ENCODE assay signal across 7 mouse cellular contexts in genomic region chrX:94542536-94542935, GRCm38 (mm10). TPM values are rescaled to one million over a fixed set of nuclear protein-coding genes. Genes with fewer than 3 reads are reported as not detected.
DNase-seq lines count a peak whose midpoint lies in the region; ATAC-seq lines count a peak whose summit lies in the region.

No protein-coding gene starts in this region.

- peak overlapping the region; percentile 44 for H3K9ac ChIP-seq in embryonic facial prominence, embryonic 11.5 days (replicated peaks; ENCODE audit: low read length)
- H3K9ac ChIP-seq in hindbrain, embryonic 16.5 days (ENCODE audit: low read depth, low read length) = peak overlapping the region; percentile 60

- H3K9me3 ChIP-seq in embryonic facial prominence, embryonic 11.5 days (replicated peaks; ENCODE audit: control insufficient read depth, low read length) = no peaks in the 10 kb centered on the region
- no peaks in the 10 kb centered on the region for H3K9me3 ChIP-seq in hindbrain, embryonic 16.5 days (ENCODE audit: control insufficient read depth, low read length)
- H3K9me3 ChIP-seq in midbrain, embryonic 10.5 days (replicated peaks) = no peaks in the 10 kb centered on the region

- intact Hi-C loops in left cerebral cortex, postnatal 4 days (cut with DNase I) = no loop called here

- ATAC-seq in embryonic facial prominence, embryonic 11.5 days (replicated peaks; ENCODE audit: insufficient number of reproducible peaks, low FRiP score, low TSS enrichment, low read depth) = no peak
- no peak for ATAC-seq in hindbrain, embryonic 16.5 days

- H3K36me3 ChIP-seq in embryonic facial prominence, embryonic 11.5 days (replicated peaks; ENCODE audit: control insufficient read depth, insufficient read depth, low read depth, low read length) = no peaks in the 10 kb centered on the region; the same call in none of the 2 replicates
- peaks cover 8% of the 10 kb centered on the region for H3K36me3 ChIP-seq in hindbrain, embryonic 16.5 days (ENCODE audit: control insufficient read depth, insufficient read depth, low read length)
- peaks cover 28% of the 10 kb centered on the region for H3K36me3 ChIP-seq in midbrain, embryonic 10.5 days

- peak overlapping the region; percentile 23 for H3K4me3 ChIP-seq in embryonic facial prominence, embryonic 11.5 days (ENCODE audit: low read depth, low read length)
- peak overlapping the region; percentile 35 for H3K4me3 ChIP-seq in hindbrain, embryonic 16.5 days (ENCODE audit: low read length)
- peak overlapping the region; percentile 69 for H3K4me3 ChIP-seq in midbrain, embryonic 10.5 days

- WGBS in embryonic facial prominence, embryonic 11.5 days = 25% methylated on average over 6 of the region's 9 CpGs
- 26% methylated on average over 9 of the region's 9 CpGs for WGBS in hindbrain, embryonic 16.5 days
- WGBS in midbrain, embryonic 10.5 days = 19% methylated on average over 9 of the region's 9 CpGs

- DNase-seq in right cerebral cortex, postnatal 10 days (ENCODE audit: low spot score in 2 of 2) = peak; percentile 20 to 23
- no peak for DNase-seq in right cerebral cortex, postnatal 36 days (ENCODE audit: low spot score in 2 of 2)
- DNase-seq in embryonic facial prominence, embryonic 11.5 days (ENCODE audit: low spot score) = peak; percentile 23
- DNase-seq in midbrain, embryonic 10.5 days (ENCODE audit: low spot score) = no peak
- no peak for DNase-seq in left cerebral cortex, postnatal 4 days
- no peak for DNase-seq in layer of hippocampus, adult 8-10 months (ENCODE audit: low spot score in 2 of 2)

- H3K4me2 ChIP-seq in embryonic facial prominence, embryonic 11.5 days (ENCODE audit: low read depth, low read length) = peak overlapping the region; percentile 45
- peak overlapping the region; percentile 55 for H3K4me2 ChIP-seq in hindbrain, embryonic 16.5 days (ENCODE audit: low read length)

- no peaks in the 10 kb centered on the region; the same call in 1 of the 2 replicates for H3K27me3 ChIP-seq in embryonic facial prominence, embryonic 11.5 days (ENCODE audit: control insufficient read depth, insufficient read depth, low read length)
- no peaks in the 10 kb centered on the region for H3K27me3 ChIP-seq in hindbrain, embryonic 16.5 days (replicated peaks; ENCODE audit: control insufficient read depth, insufficient read depth, low read length)
- peaks cover 68% of the 10 kb centered on the region for H3K27me3 ChIP-seq in midbrain, embryonic 10.5 days (ENCODE audit: low read depth, poor library complexity, severe bottlenecking)

- H3K27ac ChIP-seq in embryonic facial prominence, embryonic 11.5 days (replicated peaks; ENCODE audit: low read depth, low read length) = peak overlapping the region; percentile 76; the same call in 1 of the 2 replicates
- peak overlapping the region; percentile 88 for H3K27ac ChIP-seq in hindbrain, embryonic 16.5 days (ENCODE audit: low read depth, low read length)
- H3K27ac ChIP-seq in midbrain, embryonic 10.5 days (replicated peaks) = peak overlapping the region; percentile 92

- no peaks in the 10 kb centered on the region for H3K4me1 ChIP-seq in embryonic facial prominence, embryonic 11.5 days (ENCODE audit: control insufficient read depth, insufficient read depth, low read length)
- peaks cover 13% of the 10 kb centered on the region for H3K4me1 ChIP-seq in hindbrain, embryonic 16.5 days (ENCODE audit: control insufficient read depth, insufficient read depth, low read depth, low read length)
- peaks cover 30% of the 10 kb centered on the region for H3K4me1 ChIP-seq in midbrain, embryonic 10.5 days

RNA-seq across cellular contexts. Expression of gene Maged1, which starts 0.6 kb away (rescaled TPM):
- polyA plus RNA-seq in embryonic facial prominence, embryonic 11.5 days (2014; fragmentation: Nextera tagmentation; extraction: Ambion mirVana) = 829 and 856 TPM in 2 replicates
- 956 and 1,025 TPM in 2 replicates for polyA plus RNA-seq in hindbrain, embryonic 16.5 days (2015; fragmentation: Nextera tagmentation; extraction: Ambion mirVana)
- polyA plus RNA-seq in midbrain, embryonic 10.5 days (2016; fragmentation: Nextera tagmentation; extraction: Ambion mirVana) = 567 and 665 TPM in 2 replicates
- 100 to 1,000 TPM; 517 to 564 TPM for total RNA-seq in left cerebral cortex, postnatal 4 days (2021)
- total RNA-seq in layer of hippocampus, adult 8-10 months (2022) = 100 to 1,000 TPM; 510 to 549 (median 529) TPM

Comparison
In these comparisons a context has a peak if more than half of its experiments do, and no peak if none do; other contexts are left out.
1. DNase-seq: peak in right cerebral cortex, postnatal 10 days (2 of 2) and embryonic facial prominence, embryonic 11.5 days (single experiment); none in right cerebral cortex, postnatal 36 days (0 of 2), midbrain, embryonic 10.5 days (single experiment), left cerebral cortex, postnatal 4 days (single experiment) and layer of hippocampus, adult 8-10 months (0 of 2).
2. Peak in every context shown above with its lines, with median percentiles within 50 percentile points of each other: H3K27ac ChIP-seq and H3K4me3 ChIP-seq.